Mouse (Mus musculus): ENCODE data around the gene Asic3. TPM values are rescaled to one million over a fixed set of nuclear protein-coding genes. Genes with fewer than 3 reads are reported as not detected.
"Not testable (repeated sequence)": the region's sequence is repeated elsewhere in the genome, so short reads cannot be mapped to it uniquely, and the experiment has no call there.

Asic3 gene
- polyA plus RNA-seq, 1 experiment from 2014 or later = 1.4 TPM

DNA sequence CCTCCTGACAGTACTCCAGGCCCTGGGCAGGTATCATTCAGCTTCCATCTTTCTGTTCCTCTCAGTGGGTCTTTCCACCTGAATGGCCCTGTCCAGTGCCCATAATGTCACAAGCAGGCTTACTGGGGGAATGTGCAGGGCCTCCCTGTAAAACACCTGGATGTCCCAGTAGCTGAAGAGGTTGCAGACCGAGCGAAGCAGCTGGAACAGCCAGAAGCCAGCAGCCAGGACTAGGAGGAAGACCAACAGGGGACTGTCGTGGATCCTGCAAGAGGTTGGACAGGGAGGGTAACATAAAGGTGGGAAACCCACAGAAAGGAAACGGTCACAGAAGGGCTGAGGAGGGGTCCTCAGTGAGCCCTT lies 23.6 kb upstream of the Asic3 start:
- 85% methylated on average over 4 of the region's 4 CpGs for WGBS
- Histone ChIP-seq H3K9ac (no peak overlapping the region), H3K9me3 (no peaks in the 10 kb centered on the region), H3K4me1 (peaks cover 20% of the 10 kb centered on the region), H3K4me2 (replicated peaks) (no peak overlapping the region), H3K4me3 (no peak overlapping the region), H3K27ac (no peak overlapping the region), H3K27me3 (replicated peaks) (peaks cover 39% of the 10 kb centered on the region), H3K36me3 (no peaks in the 10 kb centered on the region)
- no peak for ATAC-seq (ENCODE audit: low FRiP score, low read depth)

DNA sequence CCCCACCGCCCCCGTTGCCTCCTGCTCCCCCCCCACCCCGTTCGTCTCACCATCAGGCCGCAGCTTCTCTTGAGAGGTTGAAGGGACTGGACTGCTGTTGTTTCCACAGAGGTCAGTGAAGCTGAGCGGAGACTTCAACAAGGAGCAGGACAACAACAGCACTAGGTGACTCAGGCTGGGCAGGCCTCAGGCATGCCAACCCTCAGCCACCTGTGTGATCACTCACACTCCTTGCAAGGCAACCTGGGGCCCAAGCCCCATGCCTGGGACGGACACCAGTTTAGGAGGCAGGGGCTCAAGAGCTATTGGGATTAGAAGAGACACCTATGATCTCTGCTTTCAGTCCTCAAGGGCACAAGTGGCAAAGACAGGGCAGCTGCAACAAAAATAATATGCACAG lies 21.3 kb upstream of the Asic3 start, which contains the start of gene Atg9b:
TSS of gene Atg9b (minus strand) at position 280 of the 400 bp plus-strand sequence.
- Histone ChIP-seq H3K9me3 (no peaks in the 10 kb centered on the region), H3K4me2 (replicated peaks) (no peak within 1 kb of the TSS), H3K9ac (no peak within 1 kb of the TSS), H3K4me3 (no peak within 1 kb of the TSS), H3K4me1 (peaks cover 19% of the 10 kb centered on the region), H3K36me3 (no peaks in the 10 kb centered on the region), H3K27ac (no peak within 1 kb of the TSS), H3K27me3 (replicated peaks) (peaks cover 19% of the 10 kb centered on the region)
- ATAC-seq (ENCODE audit: low FRiP score, low read depth) = no peak
- 82% methylated on average over 7 of the region's 7 CpGs for WGBS

DNA sequence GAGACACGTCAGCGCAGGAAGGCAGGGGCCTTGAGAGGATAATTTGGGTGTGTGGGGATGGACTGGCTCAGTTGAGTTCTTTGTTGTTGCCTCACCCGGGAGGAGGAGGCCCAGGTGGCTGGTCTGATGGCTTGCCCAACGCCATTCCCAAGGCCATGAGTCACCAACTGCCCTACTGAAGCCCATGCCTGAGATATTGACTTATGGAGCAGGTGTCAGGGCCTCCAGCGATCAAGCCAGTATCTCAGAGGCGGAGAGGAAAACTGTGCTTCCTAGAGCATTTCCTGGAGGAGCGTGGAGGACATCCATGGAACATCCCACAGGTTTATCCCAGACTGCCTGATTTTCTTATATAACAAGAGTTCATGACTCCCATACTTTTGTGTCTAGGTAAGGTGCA lies 20.5 kb upstream of the Asic3 start:
- Histone ChIP-seq H3K9ac (no peak overlapping the region), H3K9me3 (no peaks in the 10 kb centered on the region), H3K27ac (no peak overlapping the region), H3K36me3 (no peaks in the 10 kb centered on the region), H3K27me3 (replicated peaks) (peaks cover 11% of the 10 kb centered on the region), H3K4me3 (no peak overlapping the region), H3K4me2 (replicated peaks) (no peak overlapping the region), H3K4me1 (peaks cover 10% of the 10 kb centered on the region)
- no peak for ATAC-seq (ENCODE audit: low FRiP score, low read depth)
- WGBS = 75% methylated on average over 7 of the region's 7 CpGs

DNA sequence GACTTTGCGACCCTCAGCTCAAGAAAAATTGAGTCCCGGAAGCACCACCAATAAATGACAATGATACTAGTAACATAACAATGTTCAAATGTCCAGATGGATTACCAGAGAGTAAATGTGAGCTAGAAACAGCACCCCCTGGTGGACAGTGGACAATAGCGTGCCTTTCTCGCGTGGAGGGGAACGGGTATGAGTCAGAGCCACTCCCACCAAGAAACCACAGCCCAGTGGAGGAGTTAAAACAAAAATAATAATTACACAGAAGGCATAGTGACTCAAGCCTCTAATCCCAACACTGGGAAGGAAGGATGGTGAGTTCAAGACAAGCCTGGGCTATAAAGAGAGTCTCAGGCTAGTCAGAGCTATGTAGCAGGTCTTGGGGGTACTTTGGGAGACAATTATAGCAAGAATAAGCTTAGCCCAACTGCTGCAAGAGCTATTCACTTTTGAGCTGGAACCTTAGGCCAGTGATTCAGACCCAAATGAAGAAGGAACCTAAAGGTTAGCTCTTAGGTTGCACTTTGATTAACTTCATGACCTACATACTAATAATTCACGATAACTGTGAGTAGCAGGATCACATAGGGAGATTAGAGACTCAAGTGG lies 19.7 kb upstream of the Asic3 start, which contains the start of gene Abcb8:
TSS of gene Abcb8 (plus strand) at position 272 of the 606 bp plus-strand sequence.
- no peak for ATAC-seq (ENCODE audit: low FRiP score, low read depth)
- Histone ChIP-seq H3K9me3 (no peaks in the 10 kb centered on the region), H3K27ac (no peak within 1 kb of the TSS), H3K36me3 (no peaks in the 10 kb centered on the region), H3K27me3 (replicated peaks) (peaks cover 3% of the 10 kb centered on the region), H3K4me1 (peaks cover 2% of the 10 kb centered on the region; the same call in 1 of the 2 replicates), H3K4me2 (replicated peaks) (peak within 1 kb of the TSS; percentile 55), H3K4me3 (peak within 1 kb of the TSS; percentile 44), H3K9ac (peak within 1 kb of the TSS; percentile 19; the same call in 1 of the 2 replicates)
- 21% methylated on average over 7 of the region's 7 CpGs for WGBS

DNA sequence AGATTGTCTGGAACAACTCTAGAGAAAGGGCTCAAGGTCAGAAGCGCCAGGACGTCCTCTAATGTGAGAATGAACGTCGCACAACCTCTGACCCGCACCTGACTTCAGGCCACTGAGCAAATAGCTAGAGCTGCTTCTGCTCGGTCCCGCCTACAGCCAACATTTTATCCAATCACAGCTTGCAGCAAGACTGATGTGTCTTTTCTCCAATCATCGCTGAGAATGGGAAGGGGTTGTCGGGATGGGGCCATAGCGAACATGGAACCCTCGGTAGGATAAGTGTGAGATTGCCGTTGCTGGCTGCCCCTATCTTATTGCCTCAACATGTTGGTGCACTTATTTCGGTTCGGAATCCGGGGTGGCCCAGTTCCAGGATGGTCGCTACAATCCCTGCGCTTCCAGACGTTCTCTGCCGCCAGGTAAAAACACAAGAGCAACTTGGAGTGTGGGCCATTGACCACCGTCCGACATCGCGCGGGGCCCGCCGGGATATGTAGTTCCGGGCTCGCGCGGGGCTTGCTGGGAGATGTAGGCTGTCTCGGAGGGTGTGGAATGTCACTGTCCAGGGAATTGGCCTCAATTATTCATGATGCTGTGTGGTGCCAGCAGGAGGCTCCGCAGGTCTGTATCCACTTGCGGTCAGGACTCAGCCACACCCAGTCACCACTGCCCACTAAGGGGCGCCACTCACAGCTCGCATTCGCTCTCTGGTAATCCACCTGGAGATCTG lies 18.9 kb upstream of the Asic3 start:
- Histone ChIP-seq H3K27me3 (replicated peaks) (no peaks in the 10 kb centered on the region), H3K36me3 (no peaks in the 10 kb centered on the region), H3K4me3 (peak overlapping the region; percentile 44), H3K9ac (peak overlapping the region; percentile 19; the same call in 1 of the 2 replicates), H3K27ac (no peak overlapping the region), H3K4me2 (replicated peaks) (peak overlapping the region; percentile 55), H3K9me3 (no peaks in the 10 kb centered on the region), H3K4me1 (0 out of 2 replicates have a peak, but pooled peaks cover 2% of the 10 kb centered on the region)
- peak; percentile 97 for ATAC-seq (ENCODE audit: low FRiP score, low read depth)
- 1% methylated on average over 36 of the region's 36 CpGs for WGBS

DNA sequence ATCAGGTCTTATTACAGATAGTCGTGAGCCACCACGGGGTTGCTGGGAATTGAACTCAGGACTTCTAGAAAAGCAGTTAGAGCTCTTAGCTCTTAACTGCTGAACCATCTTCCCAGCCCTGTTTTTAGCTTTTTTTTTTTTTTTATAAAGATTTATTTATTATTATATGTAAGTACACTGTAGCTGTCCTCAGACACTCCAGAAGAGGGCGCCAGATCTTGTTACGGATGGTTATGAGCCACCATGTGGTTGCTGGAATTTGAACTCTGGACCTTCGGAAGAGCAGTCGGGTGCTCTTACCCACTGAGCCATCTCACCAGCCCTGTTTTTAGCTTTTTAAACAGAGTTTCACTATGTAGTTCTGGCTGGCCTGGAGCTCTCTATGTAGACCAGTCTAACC lies 16.9 kb upstream of the Asic3 start:
- H3K9me3 ChIP-seq; H3K9ac ChIP-seq; H3K27me3 ChIP-seq (replicated peaks): not testable (repeated sequence)

DNA sequence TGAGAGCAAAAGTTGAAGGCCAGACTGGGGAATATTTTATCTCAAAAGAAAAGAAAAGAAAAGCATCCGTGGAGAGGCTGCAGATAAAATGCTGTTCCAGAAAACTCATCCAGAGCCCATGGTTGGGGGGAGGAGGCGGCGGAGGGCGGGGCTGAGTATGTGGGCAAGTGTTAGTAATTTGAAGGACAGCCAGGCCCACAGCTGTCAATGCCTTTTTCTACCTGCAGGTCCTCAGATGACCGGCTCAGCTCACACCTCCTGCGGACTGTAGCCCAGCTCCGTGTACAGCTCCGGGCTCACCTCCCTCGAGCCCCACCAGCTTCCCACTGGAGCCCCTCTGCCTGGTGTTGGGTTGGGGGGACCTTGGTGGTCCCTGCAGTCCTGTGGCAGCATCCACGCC lies 13.5 kb upstream of the Asic3 start:
- Histone ChIP-seq H3K4me3 (no peak overlapping the region), H3K27me3 (replicated peaks) (no peaks in the 10 kb centered on the region), H3K9me3 (no peaks in the 10 kb centered on the region), H3K4me2 (replicated peaks) (no peak overlapping the region), H3K9ac (no peak overlapping the region), H3K27ac (no peak overlapping the region), H3K4me1 (no peaks in the 10 kb centered on the region), H3K36me3 (peaks cover 26% of the 10 kb centered on the region)
- 87% methylated on average over 10 of the region's 10 CpGs for WGBS
- no peak for ATAC-seq (ENCODE audit: low FRiP score, low read depth)

More for the DNA sequence above, 16.9 kb upstream of the Asic3 start:
- not testable (repeated sequence) for H3K4me1 ChIP-seq; ATAC-seq (ENCODE audit: low FRiP score, low read depth); H3K4me3 ChIP-seq; H3K27ac ChIP-seq; H3K4me2 ChIP-seq (replicated peaks)
- peaks cover 14% of the 10 kb centered on the region for H3K36me3 ChIP-seq
- WGBS = 89% methylated on average over 6 of the region's 6 CpGs

DNA sequence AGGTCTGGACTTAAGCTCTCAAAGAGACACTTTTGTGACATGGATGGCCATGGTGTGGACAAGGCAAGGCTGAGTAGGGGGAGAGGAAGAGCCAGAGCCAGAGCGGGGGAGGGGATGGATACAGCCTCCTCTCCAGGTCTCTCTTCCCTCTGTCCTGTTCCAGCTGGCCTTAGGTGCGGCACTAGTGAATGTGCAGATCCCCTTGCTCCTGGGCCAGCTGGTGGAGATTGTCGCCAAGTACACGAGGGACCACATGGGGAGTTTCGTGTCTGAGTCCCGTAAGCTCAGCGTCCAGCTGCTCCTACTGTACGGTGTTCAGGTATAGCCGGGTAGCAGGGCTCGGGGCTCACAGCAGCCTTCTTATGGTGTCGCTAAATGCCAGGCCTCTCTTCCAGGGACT lies 12.8 kb upstream of the Asic3 start:
- 86% methylated on average over 11 of the region's 11 CpGs for WGBS
- H3K4me2 ChIP-seq (replicated peaks) = no peak overlapping the region

DNA sequence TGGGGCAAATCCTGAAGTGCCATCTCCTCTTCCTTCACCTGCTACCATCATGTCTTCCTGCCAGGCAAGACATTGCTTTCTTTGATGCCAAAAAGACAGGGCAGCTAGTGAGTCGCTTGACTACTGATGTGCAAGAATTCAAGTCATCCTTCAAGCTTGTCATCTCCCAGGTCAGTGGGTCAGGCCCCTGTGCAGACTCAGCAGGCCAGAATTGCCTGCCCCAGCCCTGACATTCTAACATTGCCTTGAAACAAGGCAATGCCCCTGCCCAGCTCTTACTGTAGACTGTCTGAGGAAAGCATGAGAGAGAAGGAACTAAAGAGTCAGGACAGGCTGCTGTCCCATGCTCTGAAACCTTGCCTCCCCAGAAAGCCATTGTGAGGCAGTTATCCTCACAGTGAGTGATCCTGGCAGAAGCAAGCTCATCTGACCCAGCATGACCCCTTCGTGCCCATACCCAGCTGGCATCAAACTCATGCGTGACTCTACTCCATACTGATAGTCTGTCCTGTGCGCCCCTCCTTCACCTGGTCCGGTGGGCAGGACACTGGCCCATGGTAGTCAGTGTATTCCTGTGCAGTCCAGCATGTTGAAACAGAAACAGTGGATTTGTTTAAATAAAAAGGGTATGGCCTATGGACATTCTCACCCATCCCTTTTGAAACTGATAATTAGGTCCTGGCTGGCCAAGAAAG lies 12.1 kb upstream of the Asic3 start:
- Histone ChIP-seq H3K36me3 (peaks cover 36% of the 10 kb centered on the region), H3K4me3 (no peak overlapping the region), H3K4me1 (no peaks in the 10 kb centered on the region), H3K27ac (no peak overlapping the region), H3K9me3 (no peaks in the 10 kb centered on the region), H3K4me2 (replicated peaks) (no peak overlapping the region), H3K9ac (no peak overlapping the region), H3K27me3 (replicated peaks) (no peaks in the 10 kb centered on the region)
- ATAC-seq (ENCODE audit: low FRiP score, low read depth) = no peak
- 91% methylated on average over 5 of the region's 5 CpGs for WGBS

More for the DNA sequence above, 12.8 kb upstream of the Asic3 start:
- Histone ChIP-seq H3K36me3 (peaks cover 31% of the 10 kb centered on the region), H3K27ac (no peak overlapping the region), H3K4me1 (no peaks in the 10 kb centered on the region), H3K9ac (no peak overlapping the region), H3K27me3 (replicated peaks) (no peaks in the 10 kb centered on the region), H3K9me3 (no peaks in the 10 kb centered on the region), H3K4me3 (no peak overlapping the region)
- no peak for ATAC-seq (ENCODE audit: low FRiP score, low read depth)

DNA sequence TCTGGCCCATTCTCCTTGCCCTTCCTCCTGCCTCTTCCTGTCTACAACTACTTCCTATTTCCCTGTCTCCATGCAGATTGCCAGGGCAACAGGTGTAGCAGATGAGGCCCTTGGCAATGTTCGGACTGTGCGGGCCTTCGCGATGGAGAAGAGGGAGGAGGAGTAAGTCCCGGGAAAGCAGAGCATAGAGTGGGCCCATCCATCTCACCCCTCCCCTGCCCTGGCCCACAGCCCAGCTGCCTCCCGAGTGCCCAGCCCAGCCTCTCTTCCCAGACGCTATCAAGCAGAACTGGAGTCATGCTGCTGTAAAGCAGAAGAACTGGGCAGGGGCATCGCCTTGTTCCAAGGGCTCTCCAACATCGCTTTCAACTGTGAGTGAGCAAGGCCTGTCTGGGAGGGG lies 11.2 kb upstream of the Asic3 start:
- no peak overlapping the region for H3K4me3 ChIP-seq
- no peaks in the 10 kb centered on the region for H3K9me3 ChIP-seq
- ATAC-seq (ENCODE audit: low FRiP score, low read depth) = no peak
- H3K27ac ChIP-seq = no peak overlapping the region
- no peak overlapping the region for H3K4me2 ChIP-seq (replicated peaks)
- no peaks in the 10 kb centered on the region for H3K4me1 ChIP-seq
- no peaks in the 10 kb centered on the region for H3K27me3 ChIP-seq (replicated peaks)
- H3K9ac ChIP-seq = no peak overlapping the region
- 79% methylated on average over 9 of the region's 9 CpGs for WGBS
- peaks cover 45% of the 10 kb centered on the region for H3K36me3 ChIP-seq

DNA sequence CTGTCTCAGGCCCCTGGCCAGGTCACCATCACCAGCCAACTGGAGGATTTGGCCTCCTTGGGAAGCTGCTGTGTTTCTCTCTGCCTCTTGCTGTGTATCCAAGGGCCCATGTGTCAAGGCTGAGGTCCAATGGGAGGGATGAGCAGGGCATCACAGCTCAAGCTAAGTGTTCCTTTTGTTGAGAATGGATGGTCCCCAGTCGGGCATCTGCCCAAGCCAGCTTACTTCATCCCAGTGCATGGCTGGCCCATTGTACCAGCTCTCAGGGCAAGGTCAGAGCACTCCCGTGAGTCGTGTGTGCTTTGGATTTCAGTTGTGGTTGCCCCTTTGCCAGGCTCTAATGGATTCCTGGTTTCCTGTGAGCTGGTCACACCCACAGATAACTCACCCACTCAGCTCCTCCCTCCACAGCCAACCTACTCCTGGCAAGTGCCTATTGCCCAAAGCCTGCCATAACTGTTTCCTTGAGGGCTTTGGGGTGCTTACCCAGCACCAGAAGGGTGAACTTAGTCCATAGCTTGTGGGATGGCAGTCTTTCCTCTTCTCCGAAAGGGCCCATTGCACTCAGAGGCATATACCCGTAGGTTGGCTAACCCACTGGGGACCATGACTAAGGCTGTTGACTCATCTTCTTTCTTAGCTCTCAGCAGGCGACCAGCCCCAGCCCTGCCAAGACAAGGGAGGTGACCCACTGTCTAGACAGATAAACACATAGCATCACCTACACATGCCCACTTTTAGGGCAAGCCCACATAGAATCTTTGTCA lies 8.4 kb upstream of the Asic3 start:
- H3K9ac ChIP-seq = no peak overlapping the region
- WGBS = 84% methylated on average over 6 of the region's 6 CpGs
- H3K27ac ChIP-seq = no peak overlapping the region
- H3K27me3 ChIP-seq (replicated peaks) = no peaks in the 10 kb centered on the region
- H3K4me3 ChIP-seq = no peak overlapping the region
- no peak for ATAC-seq (ENCODE audit: low FRiP score, low read depth)
- peaks cover 56% of the 10 kb centered on the region for H3K36me3 ChIP-seq
- no peaks in the 10 kb centered on the region for H3K9me3 ChIP-seq
- no peak overlapping the region for H3K4me2 ChIP-seq (replicated peaks)
- no peaks in the 10 kb centered on the region for H3K4me1 ChIP-seq

DNA sequence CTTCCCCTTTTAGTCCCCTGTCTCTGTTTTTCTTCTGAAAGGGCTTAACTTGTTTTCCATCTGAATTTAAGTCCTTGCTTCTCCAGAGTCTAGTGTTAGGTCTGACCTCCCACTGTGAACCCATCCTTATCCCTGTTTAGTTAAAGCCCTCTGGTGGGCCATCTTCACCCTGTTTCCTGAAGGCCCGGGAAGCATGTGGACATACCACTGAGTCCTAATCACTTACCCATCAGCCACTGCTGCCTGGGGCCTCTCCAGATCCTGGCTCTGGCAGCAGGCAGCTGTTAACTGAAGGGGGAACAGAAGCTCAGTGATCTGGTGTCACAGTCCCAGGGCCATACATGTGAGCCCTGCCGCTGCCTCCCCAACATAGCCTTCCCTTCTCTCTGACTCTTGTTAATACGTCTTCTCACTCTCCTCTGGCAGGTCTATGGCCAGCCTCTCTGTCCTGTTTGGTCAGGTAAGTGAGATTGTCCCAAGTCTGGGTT lies 7.8 kb upstream of the Asic3 start:
- Histone ChIP-seq H3K4me1 (no peaks in the 10 kb centered on the region), H3K9ac (no peak overlapping the region), H3K27ac (no peak overlapping the region), H3K36me3 (peaks cover 50% of the 10 kb centered on the region), H3K4me2 (replicated peaks) (no peak overlapping the region), H3K27me3 (replicated peaks) (no peaks in the 10 kb centered on the region), H3K4me3 (no peak overlapping the region), H3K9me3 (no peaks in the 10 kb centered on the region)
- 77% methylated on average over 3 of the region's 3 CpGs for WGBS
- no peak for ATAC-seq (ENCODE audit: low FRiP score, low read depth)
